Mouse (Mus musculus) adrenal gland, postnatal 4 days (tissue): Measurements from ENCODE around the gene Abt1. TPM values are rescaled to one million over a fixed set of nuclear protein-coding genes. Genes with fewer than 3 reads are reported as not detected.

Experiments used
- total RNA-seq, 2 experiments: library from RNA; stranded (reverse); gene quantifications; 2 replicates each; pipeline ENCODE4 v1.2.3; 2021

Abt1 gene
- total RNA-seq, 2 experiments from 2014 or later = 7.9 to 8.9 TPM

Other genes with a start within 250 kb of the Abt1 start
- not detected for gene Vmn1r220, start 235.9 kb downstream of the Abt1 start, total RNA-seq
- not detected for gene Vmn1r221, start 209.7 kb downstream of the Abt1 start, total RNA-seq
- not detected for gene Vmn1r222, start 187.9 kb downstream of the Abt1 start, total RNA-seq
- not detected for gene Vmn1r223, start 176.7 kb downstream of the Abt1 start, total RNA-seq
- 10 to 100 TPM; 22.9 to 23.5 TPM for gene Zfp322a, start 54.7 kb downstream of the Abt1 start, total RNA-seq
- gene Btn1a1, start 42.0 kb upstream of the Abt1 start, total RNA-seq = under 1 TPM; 0.20 to 0.87 TPM
- under 1 TPM in 1 of 2 experiments, not detected in 1; 0.17 TPM for gene Btn2a2, start 65.0 kb upstream of the Abt1 start, total RNA-seq
- gene Hist1h4h, start 107.2 kb upstream of the Abt1 start, total RNA-seq = 1,000 to 10,000 TPM; 1,239 to 1,302 TPM
- 100 to 1,000 TPM; 512 to 538 TPM for gene Hist1h2af, start 110.0 kb upstream of the Abt1 start, total RNA-seq
- 100 to 1,000 TPM; 144 to 196 TPM for gene Hist1h3g, start 111.6 kb upstream of the Abt1 start, total RNA-seq
- gene Hist1h2bh, start 119.5 kb upstream of the Abt1 start, total RNA-seq = 10 to 100 TPM; 29.4 to 38.7 TPM
- gene Hist1h3f, start 120.2 kb upstream of the Abt1 start, total RNA-seq = 100 to 1,000 TPM; 150 to 177 TPM
- gene Hist1h4f, start 127.8 kb upstream of the Abt1 start, total RNA-seq = 100 to 1,000 TPM; 899 to 983 TPM
- gene Hist1h1d, start 129.4 kb upstream of the Abt1 start, total RNA-seq = 10 to 100 TPM; 48.3 to 57.6 TPM
- gene Hist1h3e, start 138.5 kb upstream of the Abt1 start, total RNA-seq = 100 to 1,000 TPM; 399 to 448 TPM
- 10 to 100 TPM; 79.7 to 95.7 TPM for gene Hist1h2ae, start 147.4 kb upstream of the Abt1 start, total RNA-seq
- gene Hist1h2bg, start 147.5 kb upstream of the Abt1 start, total RNA-seq = 100 to 1,000 TPM; 627 to 705 TPM
- gene Hist1h2bf, start 150.3 kb upstream of the Abt1 start, total RNA-seq = 100 to 1,000 TPM; 297 to 360 TPM
- gene Hist1h2ad, start 150.5 kb upstream of the Abt1 start, total RNA-seq = 10 to 100 TPM; 63.5 to 64.6 TPM
- gene Hist1h3d, start 151.9 kb upstream of the Abt1 start, total RNA-seq = 10 to 100 TPM; 64.3 to 80.4 TPM
- gene Hist1h4d, start 157.7 kb upstream of the Abt1 start, total RNA-seq = 100 to 1,000 TPM; 413 to 478 TPM
- 10 to 100 TPM; 40.6 to 48.5 TPM for gene Hist1h2be, start 197.3 kb upstream of the Abt1 start, total RNA-seq
- gene Hist1h1e, start 198.7 kb upstream of the Abt1 start, total RNA-seq = 100 to 1,000 TPM; 327 to 388 TPM